Mouse (Mus musculus): Measurements from ENCODE around the gene Esyt3. TPM values are rescaled to one million over a fixed set of nuclear protein-coding genes. Genes with fewer than 3 reads are reported as not detected.

Gene Esyt3
- total RNA-seq, 1 experiment from 2014 or later: 0.09 TPM

Other genes with a start within 250 kb of the Esyt3 start
- 4.5 and 5.8 TPM in 2 replicates for gene Pik3cb, start 217.9 kb downstream of the Esyt3 start, total RNA-seq (2017)
- not detected in 2 replicates for gene Faiml, start 121.3 kb downstream of the Esyt3 start, total RNA-seq (2017)
- gene Cep70, start 115.2 kb downstream of the Esyt3 start, total RNA-seq (2017): 49.0 and 71.4 TPM in 2 replicates
- 0.82 TPM in 1 of 2 replicates, not detected in the other for gene Mras, start 78.8 kb upstream of the Esyt3 start, total RNA-seq (2017)
- not detected in 2 replicates for gene Nme9, start 92.9 kb upstream of the Esyt3 start, total RNA-seq (2017)
- 25.8 and 32.2 TPM in 2 replicates for gene Armc8, start 210.3 kb upstream of the Esyt3 start, total RNA-seq (2017)
- 52.5 and 58.7 TPM in 2 replicates for gene Dbr1, start 217.2 kb upstream of the Esyt3 start, total RNA-seq (2017)